Mouse (Mus musculus): ENCODE measurements at regions not wholly inside any gene's neighbourhood (a gene's known extent, or its start where the extent isn't known, plus 50 kb on each side); places are given as distances from the start of the nearest gene placed in this dataset.
A peak's percentile ranks its signal among the peaks of the same experiment; 100 is the strongest.

DNA sequence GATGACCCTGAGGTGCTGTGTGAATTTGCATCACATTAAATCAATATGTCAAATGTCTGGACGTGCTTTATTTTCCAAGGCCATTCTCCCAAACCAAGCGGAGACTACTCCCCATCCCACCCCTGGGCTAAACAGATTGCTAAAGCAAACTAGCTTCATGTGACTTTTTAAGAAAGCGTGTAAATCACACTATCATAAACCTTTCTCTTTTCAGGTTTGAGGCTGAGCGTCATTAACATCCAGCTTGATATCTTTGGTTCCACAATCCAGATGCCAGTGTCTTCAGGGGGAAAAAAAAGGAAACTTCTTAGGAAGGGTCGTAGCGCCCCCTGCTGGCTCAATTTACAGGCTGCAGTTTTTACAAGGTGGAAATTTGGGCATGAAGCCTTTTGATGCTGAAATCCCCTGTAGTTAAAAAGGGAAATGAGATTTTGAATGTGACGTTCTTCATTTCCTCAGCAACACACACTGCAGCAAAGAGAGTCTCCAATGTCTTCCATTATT lies 105.1 kb upstream of the Nt5e start:
- TF ChIP-seq CTCF (IDR thresholded peaks at IDR 0.05; ENCODE audit: low read depth, low read length) = peak; percentile 59; the same call in 1 of the 2 replicates
- TF ChIP-seq GATA1 (IDR thresholded peaks at IDR 0.05; ENCODE audit: borderline replicate concordance, low read length) = no peak
- no peak for TF ChIP-seq POLR2AphosphoS5 (IDR thresholded peaks at IDR 0.05; ENCODE audit: insufficient replicate concordance, low read depth, low read length)
- no peak for TF ChIP-seq TAL1 (conservative IDR thresholded peaks at IDR 0.05; ENCODE audit: low read depth, low read length)
